Mouse (Mus musculus): ENCODE data around the gene Tns2.
"Not testable (repeated sequence)": the region's sequence is repeated elsewhere in the genome, so short reads cannot be mapped to it uniquely, and the experiment has no call there.

The Tns2 gene

DNA sequence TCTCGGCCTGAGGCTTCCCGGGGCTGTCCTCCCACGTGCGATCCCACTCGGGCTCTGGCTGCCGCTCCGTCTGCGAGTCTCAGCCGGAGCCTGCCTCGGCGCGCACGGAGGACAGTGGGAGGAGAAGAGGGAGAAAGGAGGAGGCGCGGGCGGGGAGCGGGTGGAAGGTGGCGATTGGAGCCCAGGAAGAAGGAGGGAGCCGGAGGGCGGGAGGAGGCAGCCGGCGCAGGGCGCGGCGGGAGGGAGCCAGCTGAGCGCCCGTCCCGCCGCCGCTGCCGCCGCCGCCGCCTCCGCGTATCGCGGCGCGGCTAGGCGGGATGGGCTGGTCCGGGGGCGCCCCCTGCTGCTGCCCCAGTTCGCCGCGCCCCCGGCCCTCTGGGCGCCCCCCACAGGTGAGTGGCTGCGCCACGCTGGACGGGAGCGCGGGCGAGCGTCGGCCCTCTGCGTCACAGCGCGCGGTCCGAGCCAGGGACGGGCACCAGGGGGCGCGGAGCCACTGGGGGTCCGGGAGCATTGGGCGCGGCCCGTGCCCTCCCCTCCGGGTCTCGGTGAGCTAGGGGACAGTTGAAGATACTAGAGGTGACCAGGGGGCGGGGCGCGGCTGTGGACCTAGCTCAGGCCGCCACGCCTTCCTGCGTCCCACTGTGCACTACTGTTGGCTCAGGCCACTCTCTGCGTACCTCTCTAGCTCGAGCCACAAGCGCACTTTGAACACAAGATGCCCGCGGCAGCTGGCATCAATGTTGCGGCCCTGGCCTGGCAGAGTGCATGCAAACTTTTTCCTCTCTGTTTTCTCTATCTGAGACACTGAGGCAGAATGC, at the start of gene Tns2:
Gene Tns2 (plus strand): TSS at position 253 of the 821 bp plus-strand sequence.
- peak; percentile 89 for DNase-seq

DNA sequence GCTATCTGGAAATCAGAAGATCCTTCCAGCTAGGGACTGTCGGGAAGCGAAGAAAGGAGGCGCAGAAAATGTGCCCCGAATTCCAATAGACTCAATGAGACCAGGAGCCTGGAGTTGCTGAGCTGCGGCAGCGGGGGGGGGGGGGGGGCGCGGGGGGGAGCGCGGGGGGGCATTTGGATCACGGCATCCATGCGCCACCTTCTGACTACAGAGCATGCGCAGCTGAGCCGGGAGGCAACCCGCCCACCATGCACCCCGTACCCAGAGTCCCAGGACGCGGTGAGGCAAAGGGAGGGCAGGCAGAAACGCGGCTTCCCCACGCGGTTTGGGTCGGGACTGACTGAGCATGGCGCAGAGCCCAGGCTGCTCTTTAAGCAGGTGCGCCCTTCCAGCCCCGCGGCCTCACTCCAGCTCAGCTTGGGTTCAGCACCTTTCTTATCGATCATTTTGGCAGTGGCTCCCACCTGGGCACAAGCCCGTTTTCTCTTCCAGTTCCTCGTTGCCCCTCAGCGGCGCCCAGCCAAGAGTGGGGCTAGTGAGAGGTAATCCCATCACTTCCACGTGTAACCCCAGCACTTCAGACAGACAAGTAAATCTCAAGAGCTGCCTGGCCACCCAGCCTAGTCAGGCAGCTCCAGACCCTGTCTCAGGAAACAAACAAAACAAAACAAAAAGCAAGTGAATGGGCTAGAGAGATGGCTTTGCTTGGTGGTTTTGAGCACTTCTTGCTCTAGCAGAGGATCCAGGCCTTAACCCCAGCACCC, 48.1 kb upstream of the Tns2 start:
- DNase-seq: peak; percentile 78

DNA sequence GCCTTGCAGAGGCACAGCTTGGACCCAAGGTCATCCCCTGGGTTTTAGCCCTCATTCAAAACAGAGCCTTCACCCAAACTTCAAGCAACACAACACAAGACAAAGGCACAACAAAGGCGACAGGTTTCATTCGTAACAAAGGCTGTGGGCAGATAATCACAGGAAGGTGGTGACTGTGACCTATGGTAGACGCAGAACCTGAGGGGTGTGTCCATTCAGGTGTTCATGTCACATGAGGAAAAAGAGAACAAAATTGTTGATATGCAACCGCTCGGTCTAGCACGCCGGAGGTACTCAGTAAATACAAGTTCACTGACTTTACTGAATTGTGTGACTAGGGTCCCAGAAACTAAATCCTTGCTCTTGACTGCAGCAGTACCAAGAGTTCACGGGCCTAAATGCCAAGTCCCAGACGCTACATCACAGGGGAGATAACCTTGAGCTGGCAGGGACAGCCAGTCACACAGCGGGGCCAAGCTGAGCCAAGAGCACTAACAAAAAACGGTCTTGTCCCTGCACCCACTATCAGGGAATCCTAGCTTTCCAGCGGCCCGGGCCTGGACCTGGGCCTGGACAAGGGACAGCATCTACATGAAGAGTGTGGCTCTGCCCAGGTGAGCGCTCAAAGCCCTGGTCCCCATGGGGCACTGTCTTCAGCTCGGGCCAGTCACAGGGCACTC, 43.6 kb upstream of the Tns2 start:
- no peak for DNase-seq

DNA sequence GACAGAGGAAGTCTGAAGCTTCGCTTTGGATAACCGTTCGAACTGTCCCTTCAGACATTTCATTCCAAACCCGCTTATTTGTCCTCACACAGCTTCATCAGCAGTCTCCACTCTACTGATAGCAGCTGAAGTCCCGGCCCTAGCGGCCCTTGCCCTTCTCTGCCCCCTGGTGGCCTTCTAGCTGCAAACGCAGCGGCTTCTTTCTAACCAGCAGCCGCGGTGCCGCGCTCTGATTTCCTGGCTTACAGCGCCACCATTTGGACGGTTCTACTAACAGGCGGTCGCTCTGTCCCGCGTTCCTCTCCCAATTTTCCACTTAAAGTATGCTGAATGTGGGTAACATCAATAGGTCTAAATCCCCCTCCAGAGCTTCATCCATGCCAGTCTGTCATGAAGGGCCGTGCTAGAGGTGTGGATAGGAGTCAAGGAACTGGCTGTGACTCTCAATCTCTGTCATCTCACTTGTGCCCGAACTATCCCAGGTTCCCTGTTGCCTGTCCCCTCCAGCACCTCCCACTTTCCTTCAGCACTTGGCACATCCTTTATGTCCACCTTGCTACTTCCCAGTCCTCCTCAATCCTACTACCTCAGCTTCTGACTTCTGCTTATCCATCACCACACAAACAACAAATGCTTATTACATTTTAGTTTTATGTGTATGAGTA, 34.4 kb upstream of the Tns2 start:
- DNase-seq: peak; percentile 93

DNA sequence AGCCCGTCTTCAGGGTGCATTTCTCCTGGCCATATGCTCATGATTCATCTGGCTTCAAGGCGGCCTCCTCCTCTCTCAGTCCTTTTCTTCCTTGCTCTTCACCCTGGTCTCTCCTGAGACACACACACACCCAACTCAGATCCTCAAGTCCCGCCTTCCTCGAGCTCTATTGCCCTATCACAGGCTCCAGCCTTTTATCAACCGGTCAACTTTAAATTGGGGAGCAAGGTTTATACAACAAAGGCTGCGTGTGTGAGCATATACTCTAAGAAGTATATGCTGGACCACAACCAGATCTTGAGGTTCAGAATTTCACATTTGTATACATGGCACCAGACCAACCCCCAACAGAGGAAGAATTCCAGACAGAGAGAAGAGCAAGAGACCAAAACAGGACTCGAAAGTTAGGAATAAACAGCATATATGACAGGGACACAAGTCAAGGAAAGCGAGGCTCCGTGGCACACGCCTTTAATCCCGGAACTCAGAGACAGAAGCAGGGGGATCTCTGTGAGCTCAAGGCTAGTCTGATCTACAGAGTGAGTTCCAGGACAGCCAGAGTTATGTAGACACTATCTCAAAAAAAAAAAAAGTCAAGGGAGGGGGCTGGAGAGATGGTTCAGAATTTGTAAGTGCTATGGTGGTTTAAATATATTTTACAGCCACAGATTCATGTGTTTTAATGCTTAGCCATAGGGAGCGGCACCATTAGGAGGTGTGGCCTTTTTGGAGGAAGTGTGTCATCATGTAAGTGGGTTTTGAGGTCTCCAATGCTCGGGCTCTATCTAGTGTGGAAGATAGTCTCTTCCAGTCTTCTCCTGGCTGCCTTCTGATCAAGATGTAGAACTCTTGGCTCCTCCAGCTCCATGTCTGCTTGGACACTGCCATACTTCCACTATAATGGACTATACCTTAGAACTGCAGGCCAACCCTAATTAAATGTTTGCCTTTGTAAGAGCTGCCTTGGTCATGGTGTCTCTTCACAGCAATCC, 29.4 kb upstream of the Tns2 start:
- no peak for DNase-seq

DNA sequence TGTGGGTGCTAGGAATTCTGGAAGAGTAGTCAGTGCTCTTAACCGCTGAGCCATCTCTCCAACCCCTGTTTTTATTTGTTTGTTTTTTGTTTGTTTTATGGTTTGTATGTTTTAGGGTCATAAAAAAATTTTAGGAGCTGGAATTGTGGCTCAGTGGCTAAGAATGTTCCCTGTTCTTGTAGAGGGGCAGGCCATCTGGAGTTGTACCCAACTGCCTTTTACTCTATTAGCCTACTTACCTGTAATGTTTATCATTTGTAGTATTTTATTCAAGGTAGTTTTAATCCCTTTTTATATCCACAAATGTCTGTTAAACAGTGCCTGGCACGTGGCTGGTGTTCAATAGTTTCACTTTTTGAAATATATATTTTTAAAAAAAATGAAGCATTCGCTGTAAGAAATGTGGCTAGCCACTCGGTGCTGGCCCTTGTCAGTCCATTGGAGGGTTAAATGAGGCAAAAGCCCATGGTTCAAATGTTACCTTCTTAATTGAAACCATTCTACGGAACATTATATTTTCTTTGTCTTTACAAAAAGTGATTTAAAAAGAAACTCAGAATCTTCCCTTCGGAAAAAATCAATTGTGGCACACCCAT, 27.2 kb upstream of the Tns2 start:
- DNase-seq: no peak

DNA sequence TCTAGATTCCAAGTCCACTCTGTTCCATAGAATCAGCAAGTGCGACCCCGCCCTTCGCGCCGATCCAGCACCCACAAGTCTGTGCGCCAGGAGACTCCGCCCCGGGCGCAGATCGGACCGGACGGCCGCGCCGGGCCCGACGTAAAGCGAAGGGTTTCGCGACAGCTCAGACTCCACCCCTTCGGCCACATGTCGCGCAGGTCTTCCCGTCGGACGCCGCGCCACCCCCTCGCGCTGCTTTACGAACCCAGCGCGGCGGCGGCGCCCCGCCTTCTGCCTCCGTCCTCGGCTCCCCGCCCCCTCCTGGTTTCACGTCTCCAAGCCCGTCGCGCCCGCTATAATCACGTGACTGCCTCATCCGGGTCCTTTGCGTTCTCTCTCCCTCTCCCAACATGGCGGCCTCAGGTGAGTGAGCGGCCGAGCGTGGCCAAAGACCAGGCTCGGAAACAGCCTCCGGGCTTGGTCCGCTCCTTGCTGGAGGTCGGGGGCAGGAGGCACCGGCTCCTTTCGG, 26.6 kb upstream of the Tns2 start, which contains the start of gene Eif4b:
Gene Eif4b (plus strand): TSS at position 215 of the 511 bp plus-strand sequence.
- peak; percentile 99 for DNase-seq

DNA sequence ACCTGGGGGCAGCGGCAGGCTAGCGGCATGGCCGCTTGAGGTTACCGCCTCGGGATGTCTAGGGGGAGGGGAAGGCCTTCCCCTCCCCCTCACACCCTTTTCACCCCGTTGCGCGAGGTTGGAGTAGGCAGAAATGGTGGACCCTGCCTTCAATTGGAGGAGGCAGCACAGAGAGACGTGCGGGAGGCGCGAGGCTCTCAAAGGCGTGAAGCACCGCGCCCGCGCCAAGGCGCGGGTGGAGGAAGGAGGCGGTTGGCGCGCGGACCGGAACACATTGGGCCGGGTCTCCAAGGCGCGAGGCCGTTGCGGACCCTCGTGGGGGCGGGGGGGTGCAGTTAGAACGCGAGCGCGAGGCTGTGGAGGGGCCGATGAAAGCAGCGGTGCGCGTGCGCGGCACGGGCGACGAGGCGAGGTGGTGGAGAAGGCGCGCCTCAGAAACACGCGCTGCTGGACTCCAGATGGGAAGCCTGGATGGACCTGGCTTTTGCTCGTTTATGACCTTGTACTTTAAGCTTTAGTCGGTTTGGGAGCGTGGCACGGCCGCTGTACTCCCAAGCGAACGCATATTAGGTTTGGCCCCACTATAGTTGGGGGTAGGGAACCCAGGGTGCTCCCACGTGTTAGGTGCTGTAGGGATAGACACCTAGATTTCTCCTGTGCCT, 26.0 kb upstream of the Tns2 start:
- no peak for DNase-seq

DNA sequence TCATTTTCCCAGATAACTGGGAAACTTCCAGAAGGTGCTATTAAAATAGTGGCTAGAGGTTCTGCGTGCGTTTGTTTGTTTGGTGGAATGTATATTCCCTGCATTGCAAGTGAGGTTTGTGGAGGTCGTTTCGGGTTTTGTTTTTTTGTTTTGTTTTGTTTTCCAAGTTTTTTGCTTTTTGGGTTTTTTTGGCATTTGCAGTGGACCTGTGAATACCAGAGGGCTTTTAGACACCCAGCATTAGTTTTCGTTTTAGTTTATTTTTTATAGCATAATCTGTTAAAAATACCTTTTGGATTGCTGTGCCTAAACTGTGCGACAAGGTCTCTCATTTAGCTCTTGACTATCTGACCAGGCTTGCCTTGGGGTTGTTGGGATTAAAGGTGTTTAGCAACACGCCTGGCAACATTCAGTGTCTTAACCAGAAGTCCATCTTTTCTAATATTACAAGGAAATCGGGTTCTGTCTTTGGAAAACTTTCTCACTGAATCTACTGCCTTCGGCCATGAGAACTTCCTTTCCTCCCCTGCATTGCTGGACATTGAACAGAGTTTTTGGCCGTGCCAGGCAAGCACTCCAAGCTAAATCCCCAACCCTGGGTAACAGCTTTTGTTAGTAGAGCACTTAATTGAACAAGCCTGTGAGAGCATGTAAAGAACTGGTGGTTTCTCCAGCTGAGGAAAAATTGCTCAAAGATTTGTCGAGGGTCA, 25.2 kb upstream of the Tns2 start:
- DNase-seq: no peak

DNA sequence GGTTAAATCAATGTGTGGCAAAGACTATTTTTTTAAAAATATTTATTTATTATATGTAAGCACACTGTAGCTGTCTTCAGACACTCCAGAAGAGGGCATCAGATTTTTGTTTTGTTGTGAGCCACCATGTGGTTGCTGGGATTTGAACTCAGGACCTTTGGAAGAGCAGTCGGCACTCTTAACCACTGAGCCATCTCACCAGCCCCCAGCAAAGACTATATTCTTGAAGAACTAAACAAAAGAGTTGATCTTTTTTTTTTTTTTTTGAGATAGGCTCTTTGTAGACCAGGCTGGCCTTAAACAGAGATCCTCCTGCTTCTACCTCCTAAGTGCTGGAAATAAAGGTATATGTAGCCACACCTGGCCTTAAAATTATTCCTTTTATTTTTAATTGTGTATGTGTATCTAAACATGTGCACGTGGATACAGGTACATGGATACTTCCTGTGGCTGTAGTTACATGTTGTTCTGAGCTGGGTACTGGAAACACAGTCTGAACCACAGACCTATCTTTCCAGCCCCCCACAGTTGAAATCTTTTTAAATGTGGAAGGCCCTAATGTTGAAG, 23.0 kb upstream of the Tns2 start:
- DNase-seq: no peak

DNA sequence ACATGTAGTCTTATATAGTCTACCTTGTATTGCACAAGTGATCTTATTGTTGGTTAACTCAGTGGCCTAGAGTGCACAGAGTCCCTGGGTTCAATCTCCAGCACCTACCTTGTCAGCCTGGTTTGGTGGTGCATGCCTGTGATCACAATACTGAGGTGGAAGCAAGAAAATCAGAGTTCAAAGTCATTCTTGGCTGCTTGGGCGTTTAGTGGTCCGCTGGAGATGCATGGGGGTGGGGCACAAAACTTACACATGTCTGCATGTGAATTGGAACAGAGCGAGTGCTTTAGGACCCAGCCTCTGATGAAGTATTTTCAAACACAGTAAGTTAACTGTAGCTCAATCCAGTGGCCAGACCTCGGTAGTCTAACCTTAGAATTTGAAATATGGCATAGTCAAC, 21.0 kb upstream of the Tns2 start:
- no peak for DNase-seq

DNA sequence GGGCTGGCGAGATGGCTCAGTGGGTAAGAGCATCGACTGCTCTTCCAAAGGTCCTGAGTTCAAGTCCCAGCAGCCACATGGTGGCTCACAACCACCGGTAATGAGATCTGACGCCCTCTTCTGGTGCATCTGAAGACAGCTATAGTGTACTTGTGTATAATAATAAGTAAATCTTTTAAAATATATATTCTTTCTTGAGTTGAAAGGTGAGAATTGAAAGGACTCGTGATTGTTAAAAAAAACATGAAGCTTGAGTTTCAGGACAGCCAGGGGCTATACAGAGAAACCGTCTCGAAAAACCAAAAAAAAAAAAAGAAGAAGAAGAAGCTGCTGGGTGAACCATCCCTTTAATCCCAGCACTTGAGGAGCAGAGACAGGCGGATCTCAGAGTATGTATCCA, 20.3 kb upstream of the Tns2 start:
- DNase-seq: not testable (repeated sequence)

DNA sequence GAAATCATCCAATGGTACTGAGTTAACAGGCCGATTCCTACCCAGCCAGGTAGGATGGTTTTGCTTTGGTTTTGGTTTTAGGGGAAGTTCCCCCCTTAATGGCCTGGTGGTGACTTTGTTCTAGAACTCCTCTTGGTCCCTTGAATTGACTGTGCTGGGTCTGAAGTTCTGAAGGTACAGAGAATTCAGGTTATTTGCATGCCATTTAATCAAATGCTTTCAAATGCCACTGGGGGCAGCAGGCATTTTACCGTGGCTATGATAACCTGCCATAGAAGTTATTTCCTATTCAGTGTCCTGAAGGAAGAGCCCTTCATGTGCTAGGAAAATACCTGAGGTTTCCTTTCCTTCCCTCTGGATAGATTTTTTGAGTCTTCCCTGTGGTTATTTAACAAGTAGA, 19.8 kb upstream of the Tns2 start:
- no peak for DNase-seq

DNA sequence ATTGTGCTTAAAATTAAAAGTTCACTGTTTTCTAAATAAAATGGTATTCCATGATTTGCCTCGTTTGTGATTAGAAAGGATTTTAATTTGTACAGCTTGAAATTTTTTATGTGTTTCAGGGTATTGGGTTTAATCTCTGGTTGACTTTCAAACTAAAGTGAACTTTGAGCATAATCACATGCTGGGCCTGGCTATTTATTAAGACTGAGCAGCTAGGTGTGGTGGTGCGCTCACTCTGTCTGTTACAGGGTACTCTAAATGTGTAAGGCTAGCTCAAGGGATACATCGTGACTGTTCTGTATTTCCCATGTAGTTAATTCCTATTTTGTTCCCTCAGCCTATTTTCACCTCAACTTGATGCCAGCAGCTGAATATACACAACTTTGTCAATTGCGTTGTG, 18.1 kb upstream of the Tns2 start:
- DNase-seq: no peak

DNA sequence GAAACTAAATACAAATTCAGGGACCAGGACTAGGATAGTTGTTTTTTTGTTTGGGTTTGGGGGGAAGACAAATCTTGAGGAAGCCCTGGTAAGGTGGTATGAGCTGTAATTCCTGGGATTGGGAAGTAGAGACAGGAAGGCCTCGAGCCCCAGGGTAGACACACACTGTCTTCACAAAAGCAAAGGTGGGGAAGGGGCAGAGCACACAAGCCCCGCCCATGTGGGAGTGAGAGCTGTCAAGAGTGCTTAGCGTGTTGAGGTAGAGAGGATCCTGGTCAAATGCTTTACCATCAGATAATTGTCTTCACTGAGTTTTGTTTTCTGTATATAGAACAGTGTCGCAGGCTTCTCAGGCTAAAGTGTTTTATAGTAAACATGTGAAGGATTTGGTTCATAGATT, 17.2 kb upstream of the Tns2 start:
- DNase-seq: no peak

DNA sequence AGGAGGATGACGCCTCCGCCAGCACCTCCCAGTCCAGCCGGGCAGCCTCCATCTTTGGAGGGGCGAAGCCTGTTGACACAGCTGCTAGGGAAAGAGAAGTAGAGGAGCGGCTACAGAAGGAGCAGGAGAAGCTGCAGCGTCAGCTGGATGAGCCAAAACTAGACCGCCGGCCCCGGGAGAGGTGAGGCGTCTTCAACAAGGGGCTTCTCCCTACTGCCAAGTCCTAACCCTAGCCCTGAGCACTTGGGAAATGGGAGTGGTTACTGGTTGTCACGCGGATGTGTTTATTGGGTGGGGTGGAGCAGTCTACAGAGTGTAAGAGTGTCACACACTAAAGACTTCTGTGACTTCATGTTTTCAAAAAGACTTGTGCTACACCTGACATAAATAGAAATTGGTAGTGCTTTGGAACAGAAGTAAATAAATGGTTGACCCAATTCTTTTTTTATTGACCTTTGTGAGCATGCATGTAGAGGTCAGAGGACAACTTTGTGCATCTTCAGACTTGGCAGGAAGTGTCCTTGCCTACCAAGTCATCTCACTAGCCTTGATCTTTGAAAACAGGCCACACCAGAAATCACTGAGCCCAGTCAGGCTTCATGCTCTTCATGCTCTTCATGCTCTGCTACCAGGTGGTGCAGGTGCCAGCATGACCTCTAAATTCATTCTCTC, 10.2 kb upstream of the Tns2 start:
- DNase-seq: no peak

DNA sequence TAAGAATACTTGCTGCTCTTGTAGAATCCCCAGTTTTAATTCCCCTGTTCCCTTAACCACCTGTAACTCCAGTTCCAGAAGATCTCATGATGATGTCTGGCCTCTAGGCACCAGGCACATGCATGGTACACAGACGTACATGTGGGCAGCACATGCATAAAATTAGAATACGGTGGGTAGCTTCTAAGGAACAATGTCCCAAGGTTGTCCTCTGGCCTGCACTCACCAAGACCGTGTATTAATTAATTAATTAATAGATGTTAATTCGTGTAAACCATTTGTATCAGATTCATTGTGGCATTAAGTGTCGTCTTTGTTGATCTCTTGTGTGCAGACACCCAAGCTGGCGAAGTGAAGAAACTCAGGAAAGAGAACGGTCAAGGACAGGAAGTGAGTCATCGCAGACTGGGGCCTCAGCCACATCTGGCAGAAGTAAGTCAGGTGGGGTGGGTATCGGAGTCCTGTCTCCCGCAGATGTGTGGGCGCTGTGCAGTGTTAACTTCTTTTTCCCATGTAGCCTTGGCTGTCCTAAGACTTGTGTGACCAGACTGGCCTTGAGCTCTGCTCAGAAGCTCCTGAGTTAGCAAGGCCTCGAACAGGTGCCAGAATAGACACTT, 9.0 kb upstream of the Tns2 start:
- DNase-seq: no peak

DNA sequence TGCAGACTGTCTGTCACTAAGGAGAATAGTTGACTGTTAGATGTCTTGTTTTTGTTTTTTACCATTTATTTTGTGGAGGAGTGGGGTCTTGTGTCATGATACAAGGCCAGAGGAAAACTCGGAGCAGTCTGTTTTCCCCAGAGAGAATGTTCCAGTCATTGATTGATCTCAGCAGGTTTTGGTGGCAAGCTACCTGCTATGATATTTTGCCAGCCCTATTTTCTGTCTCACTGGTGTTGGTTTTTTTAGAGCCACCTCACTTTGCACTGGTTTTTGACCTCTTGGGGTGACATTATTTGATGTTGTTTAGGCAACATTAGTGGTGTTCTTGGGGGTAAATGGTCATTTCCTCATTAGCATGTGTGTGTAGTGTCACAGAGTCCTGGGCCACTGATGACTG, 8.5 kb upstream of the Tns2 start:
- no peak for DNase-seq

DNA sequence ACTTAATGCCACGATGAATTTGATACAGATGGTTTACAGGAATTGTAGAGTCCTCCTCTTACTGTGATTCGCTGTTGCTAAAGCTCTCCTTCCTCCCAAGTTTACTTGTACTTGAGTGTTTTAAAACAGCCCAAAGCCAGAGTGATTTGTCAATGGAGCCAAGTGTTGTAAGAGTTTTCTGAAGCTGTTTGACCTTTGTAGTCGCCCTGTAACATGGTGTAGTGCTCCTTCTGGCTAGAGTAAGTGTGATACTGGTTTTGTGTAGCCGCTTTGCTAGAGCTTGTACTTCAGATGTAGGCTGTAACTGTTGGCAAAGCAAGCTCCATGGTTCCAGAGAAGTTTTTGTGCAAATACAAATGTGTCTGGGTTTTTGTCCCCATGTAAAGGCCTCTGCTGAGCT, 8.0 kb upstream of the Tns2 start:
- no peak for DNase-seq

All from retina, postnatal 1 day (tissue).